Mouse (Mus musculus) kidney, adult 2 months (tissue): Measurements from ENCODE around the gene Tmem101. TPM values are rescaled to one million over a fixed set of nuclear protein-coding genes. Genes with fewer than 3 reads are reported as not detected.
A peak's percentile ranks its signal among the peaks of the same experiment; 100 is the strongest.

ENCODE experiments used
- DNase-seq: peaks from one replicate; pipeline ENCODE4 v3.0.0; 2021
- H3K27ac ChIP-seq: fragments of 200-500 bp; 2 replicates; pipeline ENCODE4 v1.5.1; 2012; ENCODE audit warnings: low read depth, low read length, control low read depth, inconsistent platforms; ENCODE audit not compliant: insufficient read depth
- H3K27me3 ChIP-seq: fragments of 200-500 bp; replicated peaks from 2 replicates; pipeline ENCODE4 v1.6.1; 2012; ENCODE audit warnings: mild to moderate bottlenecking, moderate library complexity, low read length, inconsistent platforms; ENCODE audit not compliant: control insufficient read depth, insufficient read depth
- H3K36me3 ChIP-seq: fragments of 200-500 bp; 2 replicates; pipeline ENCODE4 v1.6.1; 2012; ENCODE audit warnings: mild to moderate bottlenecking, moderate library complexity, low read length, inconsistent platforms; ENCODE audit not compliant: control insufficient read depth, insufficient read depth
- H3K4me1 ChIP-seq: fragments of 200-500 bp; 2 replicates; pipeline ENCODE4 v1.6.1; 2011; ENCODE audit warnings: low read length; ENCODE audit not compliant: control insufficient read depth, insufficient read depth
- H3K4me3 ChIP-seq: fragments of 200-500 bp; 2 replicates; pipeline ENCODE4 v1.5.1; 2011; ENCODE audit warnings: mild to moderate bottlenecking, low read depth, low read length, control low read depth; ENCODE audit not compliant: insufficient read depth
- CTCF ChIP-seq: fragments of 200-500 bp; conservative IDR thresholded peaks from 2 replicates; pipeline ENCODE4 v1.5.1; 2011; ENCODE audit warnings: low read depth, mild to moderate bottlenecking, control low read depth, low read length, moderate library complexity, mixed read lengths; ENCODE audit not compliant: insufficient read depth, insufficient read length
- POLR2A ChIP-seq: fragments of 200-500 bp; IDR thresholded peaks from one replicate; pipeline ENCODE4 v1.6.1; 2011; ENCODE audit warnings: low read depth, low read length, control low read depth
- WGBS: fragments of 180-500 bp; shearing (Covaris S2); methylation state at CpG from one replicate; pipeline ENCODE4 v1.1.7; 2018; 5-methylcytosine and 5-hydroxymethylcytosine counted together
- polyA plus RNA-seq: library from polyadenylated mRNA; depleted of rRNA; stranded (reverse); fragments of >200 nt; gene quantifications from 2 replicates; pipeline ENCODE4 v1.2.3, GENCODE M21; 2012

Tmem101 gene
- polyA plus RNA-seq, 1 experiment: 18.3 TPM

DNA sequence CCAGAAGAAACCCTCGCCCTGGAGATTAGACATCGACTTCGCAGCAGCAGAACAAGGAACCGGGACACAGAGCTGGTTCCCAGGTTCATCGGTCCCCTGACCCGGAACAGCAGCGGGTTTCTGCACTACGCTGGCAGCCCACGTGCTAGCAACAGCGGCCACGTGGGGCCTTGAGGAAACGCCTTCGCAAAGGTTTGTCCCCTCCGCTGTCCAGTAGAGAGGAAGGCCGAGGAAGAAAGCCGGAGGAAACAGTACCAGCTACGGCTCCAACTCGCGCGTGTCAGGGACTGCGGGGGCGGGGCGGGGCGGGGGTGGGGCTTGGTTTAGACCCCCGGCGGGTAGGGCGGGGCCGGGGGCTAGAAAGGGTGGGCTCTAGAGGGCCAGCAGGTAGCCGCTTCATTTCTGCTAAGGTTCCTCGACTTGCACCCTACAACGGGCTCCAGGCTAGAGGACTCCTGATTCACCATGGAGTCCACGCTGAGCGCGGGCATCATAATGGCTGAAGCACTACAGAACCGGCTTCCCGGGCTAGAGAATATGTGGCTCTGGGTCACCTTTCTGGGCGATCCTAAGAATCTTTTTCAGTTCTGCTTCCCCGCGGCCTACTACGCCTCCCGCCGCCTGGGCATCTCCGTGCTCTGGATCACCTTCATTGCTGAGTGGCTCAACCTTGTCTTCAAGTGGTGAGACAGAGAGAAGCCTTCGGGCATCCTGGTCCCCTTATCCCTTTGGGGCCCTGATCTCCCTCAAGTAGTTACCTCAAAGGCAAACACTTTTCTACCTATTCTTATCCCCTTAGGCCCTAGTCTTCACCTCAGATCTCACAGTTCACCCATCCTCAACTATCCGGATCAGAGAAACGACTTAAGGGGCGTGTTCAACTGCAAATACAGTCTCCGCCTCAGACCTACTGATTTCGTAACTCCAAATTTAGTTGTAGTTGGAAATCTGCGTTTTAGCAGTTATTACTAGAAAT lies 33.5 kb upstream of the Tmem101 start, which contains the start of gene G6pc3:
G6pc3 (plus strand) TSS at position 160 of the 976 bp plus-strand sequence.
- peak within 1 kb of the TSS; percentile 74 for H3K4me3 ChIP-seq
- H3K27me3 ChIP-seq: no peaks in the 10 kb centered on the region
- 1% methylated on average over 46 of the region's 50 CpGs for WGBS
- H3K36me3 ChIP-seq: no peaks in the 10 kb centered on the region
- DNase-seq: peak; percentile 97
- H3K4me1 ChIP-seq: no peaks in the 10 kb centered on the region
- TF ChIP-seq POLR2A: no peak
- TF ChIP-seq CTCF: no peak
- peak within 1 kb of the TSS; percentile 30 for H3K27ac ChIP-seq

DNA sequence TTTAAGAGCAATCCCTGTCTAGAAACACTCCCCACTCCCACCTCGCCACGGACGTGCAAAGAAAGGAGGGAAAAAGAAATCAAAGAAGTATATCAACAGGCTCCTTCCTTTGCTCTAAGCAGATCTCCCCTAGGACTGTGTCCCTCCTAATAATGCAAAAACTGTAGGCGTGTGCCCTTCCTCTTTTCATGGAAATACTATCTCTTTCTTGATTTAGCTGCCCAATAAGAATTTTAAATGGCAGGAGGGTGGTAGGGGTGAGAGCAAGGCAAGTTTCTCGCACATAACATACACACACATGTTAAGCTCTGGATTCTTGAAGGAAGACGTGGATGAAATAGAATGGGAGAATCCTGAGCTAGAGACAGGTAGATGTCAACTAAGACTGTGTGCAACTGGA lies 32.8 kb upstream of the Tmem101 start:
- WGBS: 65% methylated on average over 6 of the region's 6 CpGs
- DNase-seq: no peak
- peaks cover 4% of the 10 kb centered on the region; the same call in 1 of the 2 replicates for H3K4me1 ChIP-seq
- no peaks in the 10 kb centered on the region for H3K36me3 ChIP-seq
- H3K27ac ChIP-seq: no peak overlapping the region
- no peaks in the 10 kb centered on the region for H3K27me3 ChIP-seq
- H3K4me3 ChIP-seq: no peak overlapping the region
- TF ChIP-seq CTCF: no peak
- TF ChIP-seq POLR2A: no peak

DNA sequence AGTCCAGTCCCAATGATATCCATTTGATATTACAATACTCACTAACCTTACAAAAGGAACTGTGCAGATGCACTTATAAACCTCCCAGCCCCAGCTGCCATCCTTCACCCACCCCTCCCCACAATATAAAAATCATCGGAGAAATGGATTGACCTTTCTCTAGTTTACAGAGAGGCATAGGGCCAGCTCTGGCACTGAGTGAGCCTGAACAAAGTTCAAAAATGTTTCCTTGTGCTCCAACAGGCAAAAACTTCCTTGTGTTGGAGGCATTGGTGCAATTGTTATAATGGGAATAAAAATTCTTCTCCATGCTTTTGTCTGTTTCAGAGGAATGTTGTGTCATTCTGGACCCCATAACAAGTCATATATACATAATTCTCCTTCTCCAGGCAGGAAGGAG lies 30.0 kb upstream of the Tmem101 start:
- Histone ChIP-seq H3K36me3 (no peaks in the 10 kb centered on the region), H3K27ac (no peak overlapping the region), H3K4me1 (peaks cover 4% of the 10 kb centered on the region; the same call in 1 of the 2 replicates), H3K27me3 (no peaks in the 10 kb centered on the region), H3K4me3 (no peak overlapping the region)
- TF ChIP-seq POLR2A: no peak
- no peak for TF ChIP-seq CTCF
- WGBS: 21% methylated on average over 1 of the region's 1 CpGs
- DNase-seq: peak; percentile 69

DNA sequence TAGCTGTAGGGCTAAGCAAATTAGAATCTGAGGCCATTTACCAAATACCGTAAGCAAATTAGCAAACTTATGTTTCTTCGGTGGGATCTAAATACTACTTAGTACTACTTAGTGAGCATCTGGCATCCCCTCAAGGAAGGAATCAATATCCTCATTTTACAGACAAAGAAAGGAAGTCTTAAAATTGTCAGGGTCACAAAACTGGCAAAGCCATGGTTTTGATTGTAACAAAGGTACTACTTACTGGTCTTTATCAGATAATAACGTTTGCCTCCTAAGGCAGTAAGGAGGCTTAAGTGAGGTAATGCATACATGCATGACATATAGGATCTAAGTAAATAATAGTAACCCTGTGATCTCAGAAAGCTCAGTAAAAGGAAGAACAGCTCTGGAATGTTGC lies 29.5 kb upstream of the Tmem101 start:
- WGBS: 27% methylated on average over 3 of the region's 3 CpGs
- no peaks in the 10 kb centered on the region for H3K27me3 ChIP-seq
- no peak overlapping the region for H3K27ac ChIP-seq
- DNase-seq: no peak
- no peak overlapping the region for H3K4me3 ChIP-seq
- TF ChIP-seq POLR2A (no peak), CTCF (no peak)
- no peaks in the 10 kb centered on the region for H3K36me3 ChIP-seq
- H3K4me1 ChIP-seq: peaks cover 4% of the 10 kb centered on the region; the same call in 1 of the 2 replicates

DNA sequence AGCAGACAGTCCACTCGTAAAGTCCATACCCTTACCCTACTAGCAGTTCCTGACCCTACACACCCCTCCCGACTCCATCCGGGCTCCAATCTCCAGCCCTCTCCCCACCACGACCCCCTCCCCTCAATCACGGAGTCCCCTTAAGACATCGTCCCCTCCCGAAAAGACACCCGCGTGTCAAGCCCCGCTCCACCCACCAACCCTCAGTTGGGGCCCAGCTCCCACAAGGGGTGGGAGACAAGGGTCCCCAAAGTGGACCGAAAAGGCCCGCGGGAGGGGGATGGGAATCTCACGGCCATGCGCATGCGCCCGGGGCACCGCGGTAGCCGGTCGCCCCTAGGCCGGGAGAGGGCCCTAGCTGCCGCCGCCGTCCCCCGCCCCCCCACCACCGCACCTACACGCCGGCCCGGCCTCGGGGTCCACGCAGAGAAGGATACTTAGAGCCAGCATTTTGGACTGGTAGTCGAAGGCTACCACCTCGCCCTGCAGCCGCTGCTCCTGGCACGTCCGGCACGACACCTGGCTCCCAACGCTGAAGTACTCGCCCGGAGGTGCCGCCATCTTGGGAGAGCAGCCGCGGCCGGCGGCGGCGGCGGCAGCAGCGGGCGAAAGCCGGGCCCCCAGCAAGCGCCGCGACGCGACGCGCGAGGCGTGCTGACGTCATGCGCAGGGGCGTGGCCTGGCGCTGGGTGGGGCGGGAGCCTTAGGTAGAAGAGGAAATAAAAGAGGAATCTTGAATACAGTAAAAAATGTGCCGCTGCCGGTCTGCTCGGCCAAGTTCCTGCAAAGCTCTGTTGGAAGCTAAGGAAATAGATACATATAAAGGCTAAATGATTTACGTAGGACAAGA lies 28.7 kb upstream of the Tmem101 start, which contains the start of gene Lsm12:
Lsm12 (minus strand) TSS at position 651 of the 850 bp plus-strand sequence.
- H3K27me3 ChIP-seq: no peaks in the 10 kb centered on the region
- TF ChIP-seq CTCF (no peak), POLR2A (no peak)
- H3K36me3 ChIP-seq: no peaks in the 10 kb centered on the region
- 1% methylated on average over 69 of the region's 70 CpGs for whole genome bisulfite sequencing
- H3K27ac ChIP-seq: peak within 1 kb of the TSS; percentile 85
- peak within 1 kb of the TSS; percentile 89 for H3K4me3 ChIP-seq
- peak; percentile 96 for DNase-seq
- H3K4me1 ChIP-seq: peaks cover 4% of the 10 kb centered on the region; the same call in 1 of the 2 replicates

DNA sequence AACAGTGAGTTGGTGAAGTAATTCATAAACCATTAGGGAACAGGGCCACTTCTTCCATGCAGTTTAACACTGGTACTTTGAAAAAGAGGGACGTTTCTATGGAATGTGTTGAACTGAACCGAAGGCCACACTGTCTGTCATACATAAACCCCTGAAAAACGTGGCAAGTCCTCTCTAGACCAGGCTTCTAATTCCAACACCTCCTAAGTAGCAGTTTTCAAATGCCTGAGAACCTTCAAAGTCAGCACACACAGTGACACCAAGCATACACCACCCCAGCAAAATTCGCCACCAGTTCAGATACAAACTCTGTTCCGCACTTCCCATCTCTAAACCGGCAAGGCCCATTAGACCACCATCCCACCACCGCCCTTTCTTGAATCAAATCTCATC lies 28.0 kb upstream of the Tmem101 start:
- peaks cover 6% of the 10 kb centered on the region for H3K4me1 ChIP-seq
- peak overlapping the region; percentile 24 for H3K27ac ChIP-seq
- no peaks in the 10 kb centered on the region for H3K36me3 ChIP-seq
- 2% methylated on average over 7 of the region's 7 CpGs for WGBS
- TF ChIP-seq POLR2A (no peak), CTCF (no peak)
- DNase-seq: no peak
- peak overlapping the region; percentile 89 for H3K4me3 ChIP-seq
- H3K27me3 ChIP-seq: no peaks in the 10 kb centered on the region

DNA sequence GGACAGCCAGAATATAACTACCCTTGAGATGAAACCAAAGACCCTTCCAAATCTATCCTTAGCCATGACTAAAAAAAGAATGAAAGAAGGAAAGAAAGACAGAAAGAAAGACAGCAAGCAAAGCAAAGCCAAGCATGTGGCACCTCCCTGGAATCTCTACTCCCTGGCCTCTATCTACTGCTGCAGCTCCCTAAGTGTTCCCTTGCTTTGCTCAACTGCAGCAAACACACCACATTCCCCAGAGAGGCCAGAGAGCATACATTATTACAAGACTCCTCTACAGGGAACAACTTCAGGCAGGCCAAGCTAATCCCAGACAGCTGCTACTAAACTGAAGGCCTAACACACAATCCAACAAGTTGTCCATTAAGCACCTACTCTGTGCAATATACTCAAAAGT lies 23.6 kb upstream of the Tmem101 start:
- peaks cover 12% of the 10 kb centered on the region for H3K4me1 ChIP-seq
- TF ChIP-seq POLR2A (no peak), CTCF (no peak)
- no peak overlapping the region for H3K4me3 ChIP-seq
- H3K27me3 ChIP-seq: no peaks in the 10 kb centered on the region
- DNase-seq: no peak
- no peak overlapping the region for H3K27ac ChIP-seq
- peaks cover 2% of the 10 kb centered on the region for H3K36me3 ChIP-seq
